Mouse (Mus musculus) layer of hippocampus, adult 2 months (tissue): ENCODE results near the gene Etv2. TPM values are rescaled to one million over a fixed set of nuclear protein-coding genes. Genes with fewer than 3 reads are reported as not detected.
A peak's percentile ranks its signal among the peaks of the same experiment; 100 is the strongest.

Experiments used
- DNase-seq, 2 experiments: peaks; one replicate each; pipeline ENCODE4 v3.0.0; 2022; ENCODE audit warnings: low spot score in 2 of 2
- H3K27ac ChIP-seq: fragments of 200-600 bp; 2 replicates; pipeline ENCODE4 v1.8.1; 2022
- H3K4me3 ChIP-seq: fragments of 200-600 bp; 2 replicates; pipeline ENCODE4 v1.8.1; 2022; ENCODE audit warnings: mild to moderate bottlenecking
- CTCF ChIP-seq: fragments of 200-600 bp; conservative IDR thresholded peaks from 2 replicates; pipeline ENCODE4 v1.8.1; 2022; ENCODE audit warnings: antibody characterized with exemption, mild to moderate bottlenecking, moderate library complexity
- total RNA-seq, 2 experiments: library from RNA; stranded (reverse); gene quantifications; 2 replicates each; pipeline ENCODE4 v1.2.3; 2021

The Etv2 gene
- total RNA-seq, 2 experiments from 2014 or later = not detected

GRCm38 (mm10) chr7:30633762-30634412 is 1.8 kb downstream of the Etv2 start:
- TF ChIP-seq CTCF = no peak
- Histone ChIP-seq H3K27ac (no peak overlapping the region), H3K4me3 (no peak overlapping the region)
- DNase-seq = no peak

GRCm38 (mm10) chr7:30629013-30629412 is 6.6 kb downstream of the Etv2 start:
- Histone ChIP-seq H3K4me3 (no peak overlapping the region), H3K27ac (no peak overlapping the region)
- TF ChIP-seq CTCF = no peak
- no peak for DNase-seq

GRCm38 (mm10) chr7:30626647-30627046 is 9.0 kb downstream of the Etv2 start:
- DNase-seq = no peak
- H3K4me3 ChIP-seq = no peak overlapping the region
- no peak for TF ChIP-seq CTCF
- no peak overlapping the region for H3K27ac ChIP-seq

DNA sequence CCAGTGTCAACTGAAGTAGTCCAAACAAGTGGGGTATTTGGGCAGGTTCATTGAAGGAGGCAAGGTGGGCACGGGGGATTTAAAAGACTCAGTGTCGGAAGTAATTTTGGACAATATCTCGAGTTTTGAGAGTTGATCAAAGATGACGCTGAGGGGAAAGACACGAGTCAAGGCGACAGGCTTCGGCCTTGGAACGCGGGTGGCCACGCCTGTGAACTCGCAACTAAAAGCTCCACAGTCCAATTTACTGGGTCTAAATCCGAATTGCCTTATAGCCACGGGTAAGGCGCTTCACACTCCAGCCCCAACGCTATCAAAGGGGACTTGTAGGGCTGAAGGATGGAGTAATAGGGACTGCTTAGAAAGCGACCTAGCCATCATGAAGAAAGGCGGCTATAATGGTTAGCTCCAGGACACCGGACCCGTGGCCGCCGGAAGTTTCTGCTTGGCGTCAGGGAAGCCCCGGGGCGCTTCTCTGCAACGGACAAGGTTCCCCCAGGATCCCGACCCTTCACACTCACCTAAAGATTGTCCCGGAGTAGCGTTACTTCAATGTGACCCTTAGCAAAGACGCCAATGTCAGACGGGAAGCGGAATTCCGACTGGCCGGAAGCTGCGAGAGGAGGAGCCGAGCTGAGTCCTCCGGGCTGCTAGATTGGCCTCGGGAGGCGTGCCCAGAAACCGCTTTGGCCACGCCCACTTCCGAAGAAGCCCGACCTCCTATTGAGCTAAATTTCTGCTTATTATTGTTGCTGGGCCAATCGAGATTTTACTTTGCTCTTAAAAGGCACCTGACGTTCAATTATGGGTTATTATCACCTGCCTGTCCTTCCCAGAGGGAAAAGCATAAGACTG is 9.9 kb downstream of the Etv2 start, which contains the start of gene Cox6b1:
Cox6b1 (minus strand) TSS at position 622 of the 855 bp plus-strand sequence.
- peak within 1 kb of the TSS; percentile 94 for H3K27ac ChIP-seq
- peak within 1 kb of the TSS; percentile 92 for H3K4me3 ChIP-seq
- TF ChIP-seq CTCF = no peak
- peak; percentile 84 to 89 for DNase-seq

GRCm38 (mm10) chr7:30619202-30619601 is 16.4 kb downstream of the Etv2 start:
- Histone ChIP-seq H3K4me3 (no peak overlapping the region), H3K27ac (no peak overlapping the region)
- peak; percentile 78 for TF ChIP-seq CTCF
- no peak for DNase-seq

GRCm38 (mm10) chr7:30618658-30619057 is 17.0 kb downstream of the Etv2 start:
- no peak for TF ChIP-seq CTCF
- no peak for DNase-seq
- H3K27ac ChIP-seq = no peak overlapping the region
- H3K4me3 ChIP-seq = no peak overlapping the region

GRCm38 (mm10) chr7:30615049-30615760 is 20.4 kb downstream of the Etv2 start:
- TF ChIP-seq CTCF = no peak
- no peak overlapping the region for H3K27ac ChIP-seq
- no peak for DNase-seq
- no peak overlapping the region for H3K4me3 ChIP-seq

DNA sequence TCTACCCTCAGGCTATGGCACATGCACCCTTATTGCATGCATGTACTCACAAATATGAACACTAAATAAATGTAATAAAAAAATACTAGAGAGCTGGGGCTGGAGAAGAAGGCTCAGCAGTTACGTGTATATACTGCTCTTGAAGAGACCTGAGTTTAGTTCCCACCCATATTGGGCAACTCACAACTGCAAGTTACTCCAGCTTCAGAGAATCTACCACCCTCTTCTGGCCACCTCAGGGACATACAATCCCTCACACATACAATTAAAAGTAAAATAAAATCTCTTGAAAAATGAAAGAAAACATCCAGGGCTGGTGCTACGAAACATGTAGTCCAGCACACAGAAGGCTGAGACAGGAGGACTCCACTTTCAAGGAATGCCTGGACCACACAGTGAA is 21.2 kb downstream of the Etv2 start:
- Histone ChIP-seq H3K27ac (no peak overlapping the region), H3K4me3 (no peak overlapping the region)
- peak; percentile 59 for TF ChIP-seq CTCF
- DNase-seq = no peak

- H3K4me3 ChIP-seq = no peak overlapping the region
- peak in 1 of 2 experiments; percentile 50 for DNase-seq
- no peak overlapping the region for H3K27ac ChIP-seq
- peak; percentile 85 for TF ChIP-seq CTCF
Observed at GRCm38 (mm10) chr7:30613529-30614112, 22.0 kb downstream of the Etv2 start.

GRCm38 (mm10) chr7:30612654-30613402 is 22.8 kb downstream of the Etv2 start, which contains the start of gene Upk1a:
TSS of gene Upk1a (minus strand) at chr7:30612847.
- H3K4me3 ChIP-seq = no peak within 1 kb of the TSS
- no peak for TF ChIP-seq CTCF
- DNase-seq = no peak

DNA sequence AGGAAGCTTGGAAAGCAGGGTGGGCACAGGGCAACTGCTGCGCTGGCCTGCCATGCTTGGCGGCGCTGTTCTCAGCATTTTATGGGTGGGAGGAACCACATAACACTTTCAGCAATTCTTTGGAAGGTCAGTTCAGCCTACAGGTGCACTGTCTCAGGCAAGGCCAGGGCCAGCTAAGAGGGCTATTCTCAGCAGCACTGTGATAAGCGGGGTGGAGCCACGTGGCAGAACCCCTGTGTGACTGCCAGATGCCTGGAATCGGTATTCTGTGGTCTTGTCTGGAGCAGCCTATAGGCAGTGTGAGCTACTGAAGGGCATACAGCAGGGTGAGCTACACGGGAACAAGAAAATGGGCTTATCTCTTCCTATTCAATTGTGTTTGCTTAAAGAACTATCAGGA is 25.6 kb downstream of the Etv2 start:
- H3K4me3 ChIP-seq = no peak overlapping the region
- TF ChIP-seq CTCF = no peak
- no peak for DNase-seq
- H3K27ac ChIP-seq = no peak overlapping the region

More at GRCm38 (mm10) chr7:30612654-30613402, 22.8 kb downstream of the Etv2 start, which contains the start of gene Upk1a:
- no peak within 1 kb of the TSS for H3K27ac ChIP-seq

DNA sequence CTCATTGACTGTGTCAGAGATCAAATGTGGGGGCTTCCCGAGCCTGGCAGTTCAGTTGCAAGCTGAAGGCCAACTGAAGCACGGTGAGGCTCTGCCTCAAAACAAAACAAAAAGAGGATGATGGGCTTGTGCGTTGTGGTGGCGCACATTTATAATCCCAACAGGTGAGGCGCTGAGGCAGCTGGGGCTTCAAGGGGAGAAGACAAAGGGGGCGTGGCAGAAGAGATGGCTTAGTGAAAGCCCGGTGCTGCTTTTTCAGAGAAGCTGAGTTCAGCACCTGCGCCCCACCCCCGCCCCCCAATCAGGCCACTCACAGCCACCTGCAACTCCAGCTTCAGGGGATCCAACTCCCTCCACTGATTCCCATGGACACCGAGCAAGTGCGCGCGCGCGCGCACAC is 27.2 kb downstream of the Etv2 start:
- no peak overlapping the region for H3K27ac ChIP-seq
- DNase-seq = no peak
- TF ChIP-seq CTCF = no peak
- H3K4me3 ChIP-seq = no peak overlapping the region
